Mouse (Mus musculus) MN1 (cell line): Measurements from ENCODE around the gene Cds1.
A peak's percentile ranks its signal among the peaks of the same experiment; 100 is the strongest.
"Not testable (repeated sequence)": the region's sequence is repeated elsewhere in the genome, so short reads cannot be mapped to it uniquely, and the experiment has no call there.

ENCODE experiments used
- DNase-seq: peaks from one replicate; pipeline ENCODE4 v3.0.0-alpha.2; 2016; ENCODE audit warnings: low spot score

Cds1 gene

GRCm38 (mm10) chr5:101828932-101829331 is 64.0 kb downstream of the Cds1 start:
- no peak for DNase-seq

GRCm38 (mm10) chr5:101830180-101830579 is 65.2 kb downstream of the Cds1 start:
- no peak for DNase-seq

GRCm38 (mm10) chr5:101832042-101832441 is 67.1 kb downstream of the Cds1 start:
- no peak for DNase-seq

- DNase-seq, result no peak
Observed at GRCm38 (mm10) chr5:101832991-101833390, 68.1 kb downstream of the Cds1 start.

- no peak for DNase-seq
Observed at GRCm38 (mm10) chr5:101833875-101834274, 68.9 kb downstream of the Cds1 start.

GRCm38 (mm10) chr5:101836221-101836620 is 71.3 kb downstream of the Cds1 start:
- no peak for DNase-seq

GRCm38 (mm10) chr5:101837605-101838004 is 72.7 kb downstream of the Cds1 start:
- not testable (repeated sequence) for DNase-seq

- no peak for DNase-seq
Observed at GRCm38 (mm10) chr5:101840476-101840875, 75.5 kb downstream of the Cds1 start.

- no peak for DNase-seq
Observed at GRCm38 (mm10) chr5:101845011-101845410, 80.1 kb downstream of the Cds1 start.

- DNase-seq, result no peak
Observed at GRCm38 (mm10) chr5:101845930-101846329, 81.0 kb downstream of the Cds1 start.

- DNase-seq, result no peak
Observed at GRCm38 (mm10) chr5:101847323-101847722, 82.4 kb downstream of the Cds1 start.

- DNase-seq, result peak; percentile 31
Observed at GRCm38 (mm10) chr5:101847762-101848161, 82.8 kb downstream of the Cds1 start.

- DNase-seq, result no peak
Observed at GRCm38 (mm10) chr5:101851133-101851532, 86.2 kb downstream of the Cds1 start.

- DNase-seq, result no peak
Observed at GRCm38 (mm10) chr5:101852116-101852680, 87.3 kb downstream of the Cds1 start.

- DNase-seq, result no peak
Observed at GRCm38 (mm10) chr5:101854100-101854499, 89.2 kb downstream of the Cds1 start.

- DNase-seq, result no peak
Observed at GRCm38 (mm10) chr5:101854667-101855066, 89.7 kb downstream of the Cds1 start.

- no peak for DNase-seq
Observed at GRCm38 (mm10) chr5:101855475-101855874, 90.5 kb downstream of the Cds1 start.

- DNase-seq, result no peak
Observed at GRCm38 (mm10) chr5:101858891-101859436, 94.0 kb downstream of the Cds1 start.

GRCm38 (mm10) chr5:101861786-101862571 is 97.0 kb downstream of the Cds1 start:
- DNase-seq, result no peak

GRCm38 (mm10) chr5:101862651-101863050 is 97.7 kb downstream of the Cds1 start:
- no peak for DNase-seq

GRCm38 (mm10) chr5:101863946-101864345 is 99.0 kb downstream of the Cds1 start:
- DNase-seq, result no peak

- no peak for DNase-seq
Observed at GRCm38 (mm10) chr5:101866722-101867121, 101.8 kb downstream of the Cds1 start.
